Mouse (Mus musculus) left cerebral cortex, postnatal 36 days (tissue): ENCODE data around the gene St6galnac1. TPM values are rescaled to one million over a fixed set of nuclear protein-coding genes. Genes with fewer than 3 reads are reported as not detected.
"Not testable (repeated sequence)": the region's sequence is repeated elsewhere in the genome, so short reads cannot be mapped to it uniquely, and the experiment has no call there.

Source experiments
- DNase-seq, 2 experiments: peaks; one replicate each; pipeline ENCODE4 v3.0.0; 2021 to 2022; ENCODE audit warnings: low spot score in 2 of 2, mixed read lengths in 1 of 2
- intact Hi-C: fragments of 180-260 bp; cut with DNase I; formaldehyde crosslinking; loops from one replicate; pipeline ENCODE4 v1.15.1; 2025
- total RNA-seq, 2 experiments: library from RNA; stranded (reverse); gene quantifications; 2 replicates each; pipeline ENCODE4 v1.2.3; 2021

St6galnac1 gene
- total RNA-seq, 2 experiments from 2014 or later = not detected

DNA sequence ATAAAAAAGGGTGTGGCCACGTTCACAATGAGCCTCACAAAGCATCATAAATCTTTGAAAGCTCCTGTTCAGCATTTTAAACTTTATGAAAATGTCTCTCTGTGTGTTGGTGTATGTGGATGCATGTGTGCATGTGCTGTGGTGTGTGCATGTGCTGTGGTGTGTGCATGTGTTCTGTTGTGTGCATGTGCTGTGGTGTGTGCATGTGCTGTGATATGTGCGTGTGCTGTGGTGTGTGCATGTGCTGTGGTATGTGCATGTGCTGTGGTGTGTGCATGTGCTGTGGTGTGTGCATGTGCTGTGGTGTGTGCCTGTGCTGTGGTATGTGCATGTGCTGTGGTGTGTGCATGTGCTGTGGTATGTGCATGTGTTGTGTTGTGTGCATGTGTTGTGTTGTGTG is 29.9 kb downstream of the St6galnac1 start:
- intact Hi-C loops, DNase-seq: not testable (repeated sequence)

DNA sequence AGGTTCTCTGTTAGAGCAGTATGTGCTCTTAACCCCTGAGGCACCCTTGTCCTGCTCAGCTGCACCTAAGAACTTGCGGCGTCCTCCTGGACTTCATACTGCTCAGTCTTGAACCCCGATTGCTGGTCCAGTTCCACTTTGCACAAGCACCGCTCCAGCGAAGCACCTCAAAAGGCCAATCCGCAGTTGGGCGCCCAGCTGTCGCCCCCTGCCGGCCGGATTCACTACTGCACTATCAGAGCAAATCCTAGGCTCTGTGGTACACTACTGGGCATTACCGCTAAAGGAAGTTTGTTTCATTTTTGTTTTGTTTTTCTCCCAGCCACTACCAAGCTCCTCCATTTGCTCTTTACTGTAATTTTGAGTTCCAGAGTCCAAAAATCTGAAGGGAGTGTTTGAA is 36.9 kb downstream of the St6galnac1 start:
- DNase-seq = no peak
- intact Hi-C loops = no loop called here

DNA sequence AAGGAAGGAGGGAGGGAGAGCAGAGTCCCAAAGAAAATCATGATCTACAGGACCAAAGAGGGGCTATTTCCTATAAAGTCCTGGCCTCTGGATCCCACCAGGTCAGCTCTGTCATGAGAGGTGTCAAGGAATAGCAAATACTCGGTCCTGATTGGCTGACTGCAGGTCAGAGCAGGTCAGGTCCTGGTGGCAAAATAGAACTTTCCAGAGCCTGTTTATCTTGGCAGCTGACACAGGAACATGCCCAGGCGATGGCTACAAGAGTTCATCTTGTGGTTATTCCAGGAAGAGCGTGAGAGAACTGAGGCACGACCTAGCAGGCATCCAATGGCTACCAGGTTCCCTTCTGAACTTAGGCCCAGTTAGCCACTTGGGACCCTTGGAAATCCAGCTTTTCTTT is 42.8 kb downstream of the St6galnac1 start:
- intact Hi-C loops = no loop called here
- no peak for DNase-seq

DNA sequence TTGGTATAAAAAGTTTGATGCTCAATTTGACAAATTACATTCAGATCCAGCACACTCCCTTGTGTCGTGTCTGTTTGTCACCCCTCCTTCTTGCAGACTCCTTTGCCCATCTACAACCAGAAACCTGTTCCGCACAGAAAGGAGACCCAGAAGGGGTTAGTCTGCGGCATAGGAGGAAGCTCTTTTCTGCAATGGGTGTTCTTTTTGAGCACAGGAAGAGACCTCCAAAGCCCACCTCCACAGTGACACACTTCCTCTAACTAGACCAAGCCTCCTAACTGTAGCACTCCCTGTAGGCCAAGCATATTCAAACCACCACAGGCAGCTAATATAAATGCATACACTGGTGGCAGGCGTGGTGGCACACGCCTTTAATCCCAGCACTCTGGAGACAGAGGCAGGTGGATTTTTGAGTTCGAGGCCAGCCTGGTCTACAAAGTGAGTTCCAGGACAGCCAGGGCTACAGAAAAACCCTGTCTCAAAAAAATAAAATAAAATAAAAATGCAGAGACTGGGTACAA is 44.2 kb downstream of the St6galnac1 start:
- intact Hi-C loops, DNase-seq: not testable (repeated sequence)

DNA sequence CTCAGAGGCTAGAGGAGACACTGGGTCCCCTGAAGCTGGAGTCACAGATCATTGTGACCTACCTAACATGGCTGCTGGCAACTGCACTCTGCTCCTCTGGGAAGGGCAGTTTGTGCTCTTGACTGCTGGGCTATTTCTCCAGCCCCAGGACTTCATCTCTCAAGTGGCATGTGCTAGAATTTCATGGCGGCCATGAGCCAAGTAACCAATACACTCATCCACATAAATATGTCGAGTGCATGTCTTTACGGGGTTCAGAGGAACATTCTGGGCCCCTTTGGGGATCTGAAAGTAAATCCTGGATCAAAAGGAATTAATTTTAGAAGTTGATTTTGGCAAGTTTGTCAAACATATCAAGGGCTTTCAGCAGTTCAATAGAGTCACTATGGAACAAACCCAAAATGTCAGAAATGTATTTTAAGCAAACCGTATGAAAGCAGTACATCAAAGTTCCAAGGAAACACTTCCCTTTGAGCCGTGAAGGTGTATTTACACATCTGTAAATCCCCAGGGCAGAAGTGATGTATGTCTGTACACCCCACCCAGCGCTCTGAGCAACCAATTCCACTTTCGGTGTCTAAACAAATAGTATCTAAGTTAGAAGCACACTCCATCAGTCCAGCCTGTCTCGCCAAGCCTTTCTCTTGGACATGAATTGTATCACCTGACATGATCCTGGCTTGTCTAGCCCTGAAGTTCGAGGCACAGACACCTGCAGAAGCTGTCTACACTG is 45.9 kb downstream of the St6galnac1 start:
- intact Hi-C loops = no loop called here
- no peak for DNase-seq

DNA sequence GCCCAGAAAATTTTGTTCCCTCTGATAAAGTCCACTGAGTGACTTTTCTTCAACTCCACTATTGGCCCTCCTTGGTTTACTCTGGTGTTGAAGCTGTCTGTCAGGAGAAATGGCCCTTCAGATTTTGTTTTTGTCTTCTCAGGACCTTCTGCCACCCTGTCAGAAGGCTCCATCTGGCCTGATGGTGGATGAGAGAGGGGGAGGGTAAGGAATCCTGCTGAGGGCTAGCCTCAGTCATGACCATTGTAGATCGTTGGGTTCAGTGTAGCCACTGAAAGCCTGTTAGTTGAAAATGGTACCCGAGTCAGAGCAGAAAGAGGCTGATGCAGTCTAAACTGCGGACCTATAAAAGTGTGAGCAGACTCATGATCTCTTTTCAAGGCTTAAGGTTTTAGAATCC is 49.2 kb downstream of the St6galnac1 start:
- intact Hi-C loops = no loop called here
- DNase-seq = no peak

DNA sequence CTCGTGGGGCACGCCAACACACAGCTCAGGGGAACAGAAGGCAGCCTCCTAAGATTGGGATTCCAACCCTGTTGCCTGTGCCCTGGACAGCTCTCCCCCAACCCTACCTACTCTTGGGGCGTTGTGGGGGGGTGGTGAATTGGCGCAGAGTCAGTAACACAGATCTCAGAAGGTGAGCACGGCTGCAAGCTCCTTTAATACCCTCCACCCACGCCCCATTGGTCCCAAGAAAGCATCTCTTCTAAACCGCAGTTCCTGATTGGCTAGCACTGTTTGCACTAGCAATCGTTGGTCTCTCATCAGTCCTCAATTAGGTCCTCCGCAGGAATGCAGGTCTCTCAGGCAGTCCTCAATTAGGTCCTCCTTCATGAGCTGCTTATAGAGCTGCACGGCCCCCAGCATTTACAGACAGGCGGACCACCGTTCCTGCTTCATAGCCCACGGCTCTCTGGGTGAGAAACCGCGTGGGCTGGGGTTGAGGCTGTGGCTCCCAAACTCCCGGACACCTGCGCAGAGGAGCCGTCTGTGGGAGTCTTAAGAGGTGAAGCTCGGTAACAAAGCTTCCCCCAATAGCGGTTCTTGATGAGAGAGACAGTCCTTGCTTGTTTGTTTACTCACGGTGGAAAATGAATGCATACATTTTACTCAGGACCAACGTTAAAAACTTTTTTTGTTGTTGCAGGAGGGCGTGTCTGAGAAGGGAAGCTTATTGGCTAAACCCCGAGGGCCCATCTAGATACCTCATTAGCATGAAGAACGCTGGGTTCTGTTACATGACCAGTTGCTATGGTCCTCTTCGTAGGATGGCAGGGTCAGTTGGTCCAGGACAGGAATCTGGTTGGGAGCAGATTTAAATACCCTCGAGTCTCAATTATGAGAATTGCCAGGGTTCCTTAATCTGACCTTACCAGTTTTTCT is 50.0 kb downstream of the St6galnac1 start:
- no peak for DNase-seq
- intact Hi-C loops = no loop called here

DNA sequence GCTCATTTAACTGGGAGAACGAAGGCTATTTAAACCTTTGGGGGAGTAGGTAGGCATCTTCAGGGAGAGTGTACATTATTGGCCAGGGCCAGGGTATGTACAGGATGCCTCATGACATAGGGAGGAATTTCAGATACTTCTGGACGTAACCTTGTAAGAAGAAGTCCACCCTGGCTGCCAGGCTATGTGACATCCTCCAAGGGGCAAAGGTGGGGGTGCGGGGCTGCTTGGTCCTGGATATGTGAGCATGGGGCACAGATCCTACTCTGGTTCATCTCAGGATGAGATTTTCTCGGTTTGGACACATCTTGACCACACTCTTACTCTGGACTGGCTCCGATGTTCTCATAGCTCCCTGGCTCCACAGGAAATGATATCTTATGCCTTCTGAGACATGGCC is 52.2 kb downstream of the St6galnac1 start:
- intact Hi-C loops = no loop called here
- DNase-seq = no peak

DNA sequence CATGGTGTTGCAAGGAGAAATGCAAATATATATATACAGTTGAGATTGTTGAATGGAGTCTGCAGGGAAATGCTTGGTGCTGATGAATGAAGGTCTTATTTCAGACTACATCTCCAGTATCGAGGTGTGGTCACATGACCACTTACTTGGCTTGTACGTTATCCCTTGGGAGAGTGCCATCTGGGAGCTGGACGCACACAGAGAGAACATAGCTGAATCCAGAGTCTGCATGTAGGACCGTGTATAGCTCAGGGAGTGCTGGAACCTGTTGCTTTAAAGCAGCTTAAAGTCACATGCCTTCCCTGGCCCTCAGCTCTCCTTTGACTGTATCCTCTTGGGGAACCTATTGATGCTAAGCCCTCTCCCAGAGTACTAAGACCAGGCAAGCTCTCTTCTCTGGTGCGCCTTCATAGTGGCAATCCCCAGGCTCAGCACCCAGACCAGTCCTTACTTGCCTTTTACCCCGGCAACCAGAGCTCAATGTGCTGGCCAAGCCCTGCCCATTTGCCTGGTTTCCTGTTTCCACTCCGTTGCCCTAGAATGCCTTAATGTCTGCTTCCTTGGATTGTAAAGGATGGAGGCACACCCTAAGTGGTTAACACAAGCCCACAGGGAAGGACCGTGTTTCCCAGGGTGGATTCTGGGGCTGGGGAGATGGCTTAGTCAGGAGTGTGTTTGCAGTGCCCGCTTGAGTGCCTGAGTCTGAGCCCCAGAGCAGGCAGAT is 53.6 kb downstream of the St6galnac1 start:
- no peak for DNase-seq
- intact Hi-C loops = no loop called here

DNA sequence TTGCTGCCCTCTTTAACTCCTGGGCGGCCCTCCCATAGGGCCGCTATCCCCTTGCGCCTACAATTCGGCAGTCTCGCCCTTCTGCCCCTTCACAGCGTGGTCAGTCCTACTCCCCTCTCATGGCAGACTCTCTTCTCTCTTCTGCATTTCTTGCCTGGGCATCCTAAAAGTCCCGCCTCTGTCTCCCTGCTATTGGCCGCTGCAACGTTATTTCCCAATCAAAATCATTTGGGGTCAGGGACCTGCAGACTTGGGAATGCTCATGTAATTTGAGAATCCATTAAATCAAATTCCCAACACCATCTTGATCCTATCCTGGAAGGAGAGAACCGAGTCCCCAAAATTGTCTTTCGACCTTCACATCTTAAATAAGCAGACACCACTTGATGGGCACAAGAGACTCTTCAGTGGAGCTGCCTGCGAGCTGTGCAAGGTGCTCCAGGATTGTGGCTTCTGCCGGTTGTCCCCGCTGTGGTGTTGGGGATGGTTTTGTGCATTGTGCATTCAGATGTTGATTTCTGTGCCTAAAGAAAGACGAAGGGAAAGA is 54.9 kb downstream of the St6galnac1 start:
- DNase-seq = no peak
- intact Hi-C loops = no loop called here

Other genes starting within 250 kb of the St6galnac1 start
- 1 to 10 TPM; 4.0 to 7.0 TPM for gene Sphk1, start 244.6 kb downstream of the St6galnac1 start, total RNA-seq
- 100 to 1,000 TPM; 121 to 126 TPM for gene Ube2o, start 194.1 kb downstream of the St6galnac1 start, total RNA-seq
- under 1 TPM; 0.62 to 0.97 TPM for gene Aanat, start 189.1 kb downstream of the St6galnac1 start, total RNA-seq
- 1 to 10 TPM in 1 of 2 experiments, under 1 TPM in 1; 0.84 to 1.9 TPM for gene Rhbdf2, start 148.5 kb downstream of the St6galnac1 start, total RNA-seq
- 1 to 10 TPM; 4.3 to 6.2 TPM for gene Prcd, start 122.0 kb downstream of the St6galnac1 start, total RNA-seq
- 10 to 100 TPM; 44.2 TPM for gene Cygb, start 121.2 kb downstream of the St6galnac1 start, total RNA-seq
- gene Mxra7, start 52.5 kb upstream of the St6galnac1 start, total RNA-seq = 10 to 100 TPM; 15.4 to 18.3 TPM
- 10 to 100 TPM; 24.4 to 29.5 TPM for gene Mettl23, start 67.8 kb upstream of the St6galnac1 start, total RNA-seq
- gene Jmjd6, start 67.9 kb upstream of the St6galnac1 start, total RNA-seq = 10 to 100 TPM; 28.4 to 29.1 TPM
- 10 to 100 TPM; 33.2 to 41.6 TPM for gene Mfsd11, start 76.9 kb upstream of the St6galnac1 start, total RNA-seq
- gene Srsf2, start 77.6 kb upstream of the St6galnac1 start, total RNA-seq = 100 to 1,000 TPM; 137 to 155 TPM
- gene Mgat5b, start 143.4 kb upstream of the St6galnac1 start, total RNA-seq = 10 to 100 TPM; 76.5 to 86.1 TPM